Mouse (Mus musculus) heart, postnatal 0 days (tissue): ENCODE measurements around the gene Bst2.

Source experiments
- CTCF ChIP-seq: IDR thresholded peaks from 2 replicates; pipeline ENCODE4 v1.5.1; 2016; ENCODE audit warnings: antibody characterized with exemption, control low read depth, low read depth
- EP300 ChIP-seq: IDR thresholded peaks from 2 replicates; pipeline ENCODE4 v1.6.1; 2016; ENCODE audit warnings: antibody characterized with exemption, low read depth

- no peak for TF ChIP-seq CTCF
- no peak for TF ChIP-seq EP300
These were observed 9.9 kb downstream of the Bst2 start for GRCm38 (mm10) chr8:71527162-71527870.
